Mouse (Mus musculus) kidney, postnatal 0 days (tissue): ENCODE results near the gene Lrsam1. TPM values are rescaled to one million over a fixed set of nuclear protein-coding genes. Genes with fewer than 3 reads are reported as not detected.

Experiments
- ATAC-seq: fragments of 200-750 bp; cut with Nextera tagmentation; replicated peaks from 2 replicates; pipeline ENCODE4 v1.8.0; 2017; ENCODE audit warnings: low read depth, moderate number of reproducible peaks, moderate TSS enrichment, moderate library complexity; ENCODE audit not compliant: low FRiP score
- DNase-seq: peaks from one replicate; pipeline ENCODE4 v3.0.0-alpha.2; 2016; ENCODE audit warnings: low spot score
- H3K27ac ChIP-seq: fragments of 300-500 bp; sonication (generic); 2 replicates; pipeline ENCODE4 v1.5.1; 2014; ENCODE audit warnings: mild to moderate bottlenecking
- H3K27me3 ChIP-seq: fragments of 300-500 bp; sonication (generic); 2 replicates; pipeline ENCODE4 v1.6.1; 2014; ENCODE audit warnings: low read length, mixed read lengths; ENCODE audit not compliant: insufficient read depth
- H3K36me3 ChIP-seq: fragments of 300-500 bp; sonication (generic); 2 replicates; pipeline ENCODE4 v1.6.1; 2014; ENCODE audit warnings: low read length, mixed read lengths; ENCODE audit not compliant: insufficient read depth
- H3K4me1 ChIP-seq: fragments of 300-500 bp; sonication (generic); replicated peaks from 2 replicates; pipeline ENCODE4 v1.6.1; 2014; ENCODE audit warnings: antibody characterized with exemption, low read length, mixed read lengths; ENCODE audit not compliant: insufficient read depth
- H3K4me2 ChIP-seq: fragments of 300-500 bp; sonication (generic); 2 replicates; pipeline ENCODE4 v1.6.1; 2014; ENCODE audit warnings: mild to moderate bottlenecking, low read length, moderate library complexity, mixed read lengths
- H3K4me3 ChIP-seq: fragments of 300-500 bp; sonication (generic); replicated peaks from 2 replicates; pipeline ENCODE4 v1.5.1; 2014; ENCODE audit warnings: low read depth, low read length
- H3K9ac ChIP-seq: fragments of 300-500 bp; sonication (generic); 2 replicates; pipeline ENCODE4 v1.6.1; 2014; ENCODE audit warnings: low read depth, low read length
- H3K9me3 ChIP-seq: fragments of 300-500 bp; sonication (generic); replicated peaks from 2 replicates; pipeline ENCODE4 v1.6.1; 2016; ENCODE audit warnings: low read length, inconsistent platforms, mixed read lengths
- CTCF ChIP-seq: IDR thresholded peaks from 2 replicates; pipeline ENCODE4 v1.5.1; 2016; ENCODE audit warnings: antibody characterized with exemption, low read depth, mild to moderate bottlenecking, moderate library complexity
- WGBS: fragments of 180-500 bp; shearing (Covaris S2); extraction: QIAGEN DNeasy Blood & Tissue Kit; methylation state at CpG from one replicate; pipeline ENCODE4 v1.1.7; 2014; 5-methylcytosine and 5-hydroxymethylcytosine counted together
- polyA plus RNA-seq: library from polyadenylated mRNA; unstranded; fragments of >200 nt; fragmentation: Nextera tagmentation; extraction: Ambion mirVana; gene quantifications from 2 replicates; pipeline ENCODE4 v1.2.1, GENCODE M21; 2015

Lrsam1 gene
- polyA plus RNA-seq, 1 experiment from 2014 or later = 9.0 TPM

GRCm38 (mm10) chr2:32888029-32888428 lies 73.4 kb downstream of the Lrsam1 start:
- ATAC-seq (no peak), DNase-seq (no peak)
- peaks cover 33% of the 10 kb centered on the region for H3K4me1 ChIP-seq
- no peaks in the 10 kb centered on the region for H3K27me3 ChIP-seq
- TF ChIP-seq CTCF = no peak
- no peaks in the 10 kb centered on the region for H3K9me3 ChIP-seq
- peak overlapping the region; percentile 79 for H3K27ac ChIP-seq
- H3K4me3 ChIP-seq = no peak overlapping the region
- 0 out of 2 replicates have a peak overlapping the region, but pooled peaks have one; percentile 36 for H3K9ac ChIP-seq
- no peaks in the 10 kb centered on the region for H3K36me3 ChIP-seq
- H3K4me2 ChIP-seq = no peak overlapping the region
- WGBS = 16% methylated on average over 9 of the region's 9 CpGs

DNA sequence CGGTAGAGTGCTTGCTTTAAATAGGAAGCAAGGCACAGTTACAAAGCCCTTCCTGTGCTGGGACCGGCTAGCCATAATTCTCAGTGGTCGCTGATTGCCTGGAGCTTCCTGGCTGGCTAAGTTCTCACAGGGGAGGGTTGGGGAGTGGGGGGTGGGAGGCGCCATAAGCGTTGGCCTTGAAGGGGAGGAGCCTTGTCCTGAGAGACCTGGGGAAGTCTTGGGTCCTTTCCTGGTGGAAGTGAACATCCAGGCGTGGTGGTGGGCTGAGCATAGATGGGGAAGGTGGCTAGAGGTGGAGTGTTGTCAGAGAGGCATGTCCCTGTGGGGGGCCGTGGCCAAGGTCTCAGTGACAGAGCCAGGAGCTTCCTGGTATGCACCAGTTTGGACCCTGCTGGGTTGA lies 76.7 kb downstream of the Lrsam1 start:
- no peak for ATAC-seq

GRCm38 (mm10) chr2:32882283-32883043 lies 79.0 kb downstream of the Lrsam1 start:
- Histone ChIP-seq H3K9ac (no peak overlapping the region), H3K4me2 (peak overlapping the region; percentile 23), H3K4me3 (no peak overlapping the region), H3K27me3 (no peaks in the 10 kb centered on the region), H3K27ac (peak overlapping the region; percentile 75), H3K36me3 (no peaks in the 10 kb centered on the region), H3K4me1 (peaks cover 56% of the 10 kb centered on the region), H3K9me3 (no peaks in the 10 kb centered on the region)
- TF ChIP-seq CTCF = no peak
- DNase-seq (peak; percentile 63), ATAC-seq (peak; percentile 38; the same call in 1 of the 2 replicates)
- 31% methylated on average over 11 of the region's 21 CpGs for WGBS

More for the DNA sequence above, 76.7 kb downstream of the Lrsam1 start:
- peak; percentile 77 for DNase-seq
- no peak overlapping the region; the same call in 1 of the 2 replicates for H3K4me2 ChIP-seq
- H3K4me1 ChIP-seq = peaks cover 45% of the 10 kb centered on the region
- no peaks in the 10 kb centered on the region for H3K9me3 ChIP-seq
- no peaks in the 10 kb centered on the region for H3K36me3 ChIP-seq
- no peak overlapping the region for H3K4me3 ChIP-seq
- no peaks in the 10 kb centered on the region for H3K27me3 ChIP-seq
- H3K27ac ChIP-seq = peak overlapping the region; percentile 75
- 20% methylated on average over 7 of the region's 7 CpGs for WGBS
- no peak for TF ChIP-seq CTCF
- H3K9ac ChIP-seq = 0 out of 2 replicates have a peak overlapping the region, but pooled peaks have one; percentile 23

- ATAC-seq (0 out of 2 replicates have a peak, but pooled peaks have one; percentile 9), DNase-seq (peak; percentile 86)
- no peaks in the 10 kb centered on the region for H3K9me3 ChIP-seq
- WGBS = 27% methylated on average over 3 of the region's 3 CpGs
- H3K27ac ChIP-seq = peak overlapping the region; percentile 75
- H3K4me1 ChIP-seq = peaks cover 64% of the 10 kb centered on the region
- TF ChIP-seq CTCF = no peak
- no peaks in the 10 kb centered on the region for H3K36me3 ChIP-seq
- H3K9ac ChIP-seq = 0 out of 2 replicates have a peak overlapping the region, but pooled peaks have one; percentile 10
- no peak overlapping the region for H3K4me3 ChIP-seq
- no peak overlapping the region for H3K4me2 ChIP-seq
- no peaks in the 10 kb centered on the region for H3K27me3 ChIP-seq
Observed at GRCm38 (mm10) chr2:32881723-32882122, 79.7 kb downstream of the Lrsam1 start.

DNA sequence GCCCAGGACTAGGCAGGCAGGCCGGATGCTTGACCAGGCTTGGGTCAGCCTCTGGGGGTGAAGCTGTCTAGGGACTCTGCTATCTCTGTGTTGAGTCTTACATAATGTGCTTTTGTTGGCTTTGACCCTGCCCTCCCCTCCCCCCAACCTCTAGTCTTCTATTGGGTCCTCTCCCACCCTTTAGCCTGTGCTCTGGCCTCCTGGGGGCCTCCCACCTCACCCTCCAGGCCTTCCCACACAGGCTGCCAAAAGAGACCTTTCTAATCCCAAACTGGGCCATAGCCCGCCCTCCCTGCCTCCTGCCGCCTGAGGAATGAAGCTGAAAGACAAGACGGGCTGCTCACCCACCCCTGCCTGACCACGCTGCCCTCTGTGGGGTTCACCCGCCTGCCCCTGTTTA lies 80.4 kb downstream of the Lrsam1 start:
- H3K36me3 ChIP-seq = no peaks in the 10 kb centered on the region
- H3K4me2 ChIP-seq = no peak overlapping the region
- peaks cover 64% of the 10 kb centered on the region for H3K4me1 ChIP-seq
- no peak for DNase-seq
- H3K9me3 ChIP-seq = no peaks in the 10 kb centered on the region
- no peak for ATAC-seq
- H3K9ac ChIP-seq = peak overlapping the region; percentile 10; the same call in 1 of the 2 replicates
- TF ChIP-seq CTCF = no peak
- peak overlapping the region; percentile 75 for H3K27ac ChIP-seq
- H3K4me3 ChIP-seq = no peak overlapping the region
- H3K27me3 ChIP-seq = no peaks in the 10 kb centered on the region
- WGBS = 29% methylated on average over 6 of the region's 6 CpGs

- WGBS = 87% methylated on average over 5 of the region's 5 CpGs
- Histone ChIP-seq H3K4me3 (no peak overlapping the region), H3K27me3 (no peaks in the 10 kb centered on the region), H3K9ac (no peak overlapping the region), H3K4me1 (peaks cover 62% of the 10 kb centered on the region), H3K9me3 (no peaks in the 10 kb centered on the region), H3K36me3 (no peaks in the 10 kb centered on the region), H3K4me2 (no peak overlapping the region), H3K27ac (no peak overlapping the region)
- DNase-seq (no peak), ATAC-seq (no peak)
- no peak for TF ChIP-seq CTCF
Observed at GRCm38 (mm10) chr2:32879593-32879992, 81.8 kb downstream of the Lrsam1 start.
